Mouse (Mus musculus) lung, adult 2 months (tissue): ENCODE measurements at regions not wholly inside any gene's neighbourhood (a gene's known extent, or its start where the extent isn't known, plus 50 kb on each side); places are given as distances from the start of the nearest gene placed in this dataset.

Experiments
- DNase-seq: peaks from one replicate; pipeline ENCODE4 v3.0.0; 2022
- H3K4me1 ChIP-seq: fragments of 200-500 bp; 2 replicates; pipeline ENCODE4 v1.6.1; 2011; ENCODE audit warnings: low read length; ENCODE audit not compliant: control insufficient read depth, insufficient read depth
- H3K4me3 ChIP-seq: fragments of 200-500 bp; replicated peaks from 2 replicates; pipeline ENCODE3; 2011; ENCODE audit warnings: low read depth, mild to moderate bottlenecking, control low read depth, low read length; ENCODE audit errors: extremely low read depth
- CTCF ChIP-seq: fragments of 200-500 bp; IDR thresholded peaks from 2 replicates; pipeline ENCODE4 v1.5.1; 2011; ENCODE audit warnings: mild to moderate bottlenecking, low read length, control low read depth; ENCODE audit not compliant: insufficient read depth
- POLR2A ChIP-seq: fragments of 200-500 bp; IDR thresholded peaks from 2 replicates; pipeline ENCODE4 v1.6.1; 2011; ENCODE audit warnings: low read depth, mild to moderate bottlenecking, control low read depth, low read length, borderline replicate concordance; ENCODE audit errors: extremely low read depth
- WGBS: fragments of 180-500 bp; shearing (Covaris S2); methylation state at CpG from one replicate; pipeline ENCODE4 v1.1.7; 2018; 5-methylcytosine and 5-hydroxymethylcytosine counted together

- DNase-seq, result no peak
- Histone ChIP-seq H3K4me3 (no peak overlapping the region), H3K4me1 (no peaks in the 10 kb centered on the region; the same call in 1 of the 2 replicates)
- WGBS, result 98% methylated on average over 4 of the region's 4 CpGs
- TF ChIP-seq CTCF (no peak), POLR2A (no peak)
Observed at GRCm38 (mm10) chr6:52425082-52425481, 111.8 kb downstream of the Evx1 start.

- Histone ChIP-seq H3K4me1 (no peaks in the 10 kb centered on the region; the same call in 1 of the 2 replicates), H3K4me3 (no peak overlapping the region)
- no peak for DNase-seq
- no peak for TF ChIP-seq CTCF
- TF ChIP-seq POLR2A, result no peak
- WGBS, result 45% methylated on average over 11 of the region's 11 CpGs
Observed at GRCm38 (mm10) chr6:52428489-52429203, 115.3 kb downstream of the Evx1 start.

GRCm38 (mm10) chr6:52429204-52429552 is 115.9 kb downstream of the Evx1 start:
- DNase-seq, result no peak
- no peak for TF ChIP-seq CTCF
- TF ChIP-seq POLR2A, result no peak
- no peak overlapping the region for H3K4me3 ChIP-seq
- 69% methylated on average over 5 of the region's 5 CpGs for WGBS
- H3K4me1 ChIP-seq, result no peaks in the 10 kb centered on the region; the same call in 1 of the 2 replicates

- no peak for DNase-seq
- H3K4me3 ChIP-seq, result no peak overlapping the region
- TF ChIP-seq CTCF (no peak), POLR2A (no peak)
- WGBS, result 74% methylated on average over 2 of the region's 2 CpGs
- H3K4me1 ChIP-seq, result no peaks in the 10 kb centered on the region
Observed at GRCm38 (mm10) chr6:52433234-52433633, 119.9 kb downstream of the Evx1 start.

- 75% methylated on average over 4 of the region's 4 CpGs for WGBS
- no peak for TF ChIP-seq POLR2A
- TF ChIP-seq CTCF, result no peak
Observed at GRCm38 (mm10) chr6:52434771-52435170, 121.5 kb downstream of the Evx1 start.

GRCm38 (mm10) chr6:52435358-52435757 is 122.1 kb downstream of the Evx1 start:
- DNase-seq, result no peak

More at GRCm38 (mm10) chr6:52434771-52435170, 121.5 kb downstream of the Evx1 start:
- Histone ChIP-seq H3K4me1 (no peaks in the 10 kb centered on the region), H3K4me3 (no peak overlapping the region)
- DNase-seq, result no peak

GRCm38 (mm10) chr6:52438366-52438765 is 125.1 kb downstream of the Evx1 start:
- TF ChIP-seq CTCF, result no peak
- no peak for TF ChIP-seq POLR2A
- Histone ChIP-seq H3K4me1 (no peaks in the 10 kb centered on the region), H3K4me3 (no peak overlapping the region)
- no peak for DNase-seq
- 56% methylated on average over 8 of the region's 8 CpGs for WGBS

More at GRCm38 (mm10) chr6:52435358-52435757, 122.1 kb downstream of the Evx1 start:
- Histone ChIP-seq H3K4me1 (no peaks in the 10 kb centered on the region), H3K4me3 (no peak overlapping the region)
- WGBS, result 88% methylated on average over 5 of the region's 5 CpGs
- TF ChIP-seq POLR2A (no peak), CTCF (no peak)

GRCm38 (mm10) chr6:52439204-52439603 is 125.9 kb downstream of the Evx1 start:
- no peak overlapping the region for H3K4me3 ChIP-seq
- 72% methylated on average over 7 of the region's 7 CpGs for WGBS
- DNase-seq, result no peak
- no peak for TF ChIP-seq CTCF
- no peak for TF ChIP-seq POLR2A
- no peaks in the 10 kb centered on the region for H3K4me1 ChIP-seq

- Histone ChIP-seq H3K4me3 (no peak overlapping the region), H3K4me1 (no peaks in the 10 kb centered on the region)
- DNase-seq, result no peak
- TF ChIP-seq POLR2A, result no peak
- no peak for TF ChIP-seq CTCF
- 67% methylated on average over 3 of the region's 3 CpGs for WGBS
Observed at GRCm38 (mm10) chr6:52440160-52440559, 126.9 kb downstream of the Evx1 start.

- H3K4me1 ChIP-seq, result no peaks in the 10 kb centered on the region
- no peak overlapping the region for H3K4me3 ChIP-seq
- TF ChIP-seq CTCF (no peak), POLR2A (no peak)
- 62% methylated on average over 24 of the region's 24 CpGs for WGBS
- no peak for DNase-seq
Observed at GRCm38 (mm10) chr6:52443112-52443984, 130.1 kb downstream of the Evx1 start.
